Mouse (Mus musculus) myocyte (in vitro differentiated cells): ENCODE data around the gene Sdhb. TPM values are rescaled to one million over a fixed set of nuclear protein-coding genes. Genes with fewer than 3 reads are reported as not detected.
A peak's percentile ranks its signal among the peaks of the same experiment; 100 is the strongest.

Experiments used
- H3K27me3 ChIP-seq: one replicate; pipeline ENCODE4 v1.6.1; 2011; ENCODE audit not compliant: control insufficient read depth, insufficient read depth, insufficient read length
- H3K36me3 ChIP-seq: one replicate; pipeline ENCODE4 v1.6.1; 2011; ENCODE audit not compliant: control insufficient read depth, insufficient read depth
- H3K4me2 ChIP-seq: one replicate; pipeline ENCODE4 v1.6.1; 2011; ENCODE audit warnings: low read depth, control low read depth
- H3K4me3 ChIP-seq: one replicate; pipeline ENCODE4 v1.5.1; 2011; ENCODE audit warnings: mild to moderate bottlenecking, control low read depth, moderate library complexity
- H3K79me2 ChIP-seq: one replicate; pipeline ENCODE4 v1.6.1; 2011; ENCODE audit not compliant: control insufficient read depth, insufficient read depth
- H3ac ChIP-seq: one replicate; pipeline ENCODE4 v1.6.1; 2011; ENCODE audit not compliant: control insufficient read depth, insufficient read length
- CEBPB ChIP-seq: IDR thresholded peaks from 2 replicates; pipeline ENCODE4 v1.6.1; 2011; ENCODE audit warnings: mild to moderate bottlenecking, moderate library complexity; ENCODE audit not compliant: poor library complexity, insufficient read depth, severe bottlenecking
- E2F4 ChIP-seq: IDR thresholded peaks from one replicate; pipeline ENCODE4 v1.6.1; 2011; ENCODE audit warnings: mild to moderate bottlenecking, control low read depth, moderate library complexity; ENCODE audit not compliant: insufficient read depth
- MAX ChIP-seq: IDR thresholded peaks from one replicate; pipeline ENCODE4 v1.6.1; 2011; ENCODE audit warnings: low read depth, mild to moderate bottlenecking, control low read depth
- MYOD1 ChIP-seq, 3 experiments: IDR thresholded peaks; one replicate each; pipeline ENCODE4 v1.6.1; 2011; ENCODE audit warnings: control low read depth in 2 of 3, low read depth in 2 of 3, mild to moderate bottlenecking in 2 of 3, moderate library complexity in 1 of 3; ENCODE audit not compliant: insufficient read length in 2 of 3, control insufficient read depth in 1 of 3
- MYOG ChIP-seq, 3 experiments: IDR thresholded peaks; one replicate each; pipeline ENCODE4 v1.6.1; 2011; ENCODE audit warnings: control low read depth in 2 of 3, low read depth in 2 of 3, mild to moderate bottlenecking in 2 of 3; ENCODE audit not compliant: insufficient read length in 2 of 3, control insufficient read depth in 1 of 3, insufficient read depth in 1 of 3
- POLR2A ChIP-seq: IDR thresholded peaks from one replicate; pipeline ENCODE4 v1.6.1; 2011; ENCODE audit warnings: low read depth, mild to moderate bottlenecking, control low read depth, moderate library complexity; ENCODE audit not compliant: insufficient read length
- POLR2AphosphoS2 ChIP-seq: IDR thresholded peaks from one replicate; pipeline ENCODE4 v1.6.1; 2011; ENCODE audit warnings: low read depth, control low read depth; ENCODE audit not compliant: insufficient read length
- REST ChIP-seq: IDR thresholded peaks from one replicate; pipeline ENCODE4 v1.6.1; 2011; ENCODE audit warnings: mild to moderate bottlenecking, control low read depth, moderate library complexity; ENCODE audit not compliant: insufficient read depth, insufficient read length
- SRF ChIP-seq: IDR thresholded peaks from one replicate; pipeline ENCODE4 v1.6.1; 2011; ENCODE audit warnings: low read depth; ENCODE audit not compliant: control insufficient read depth, insufficient read length
- TCF12 ChIP-seq: IDR thresholded peaks from one replicate; pipeline ENCODE4 v1.6.1; 2011; ENCODE audit warnings: mild to moderate bottlenecking, control low read depth; ENCODE audit not compliant: poor library complexity, insufficient read depth, severe bottlenecking
- TCF3 ChIP-seq: IDR thresholded peaks from one replicate; pipeline ENCODE4 v1.6.1; 2011; ENCODE audit warnings: low read depth, control low read depth; ENCODE audit not compliant: insufficient read length
- USF1 ChIP-seq: IDR thresholded peaks from one replicate; pipeline ENCODE4 v1.6.1; 2011; ENCODE audit warnings: low read depth, mild to moderate bottlenecking, control low read depth, moderate library complexity
- polyA plus RNA-seq: library from polyadenylated mRNA; unstranded; fragments of >200 nt; fragmentation: generic; extraction: Trizol; gene quantifications from one replicate; pipeline ENCODE4 v1.2.1, GENCODE M21; 2012; ENCODE audit warnings: missing spikeins

Sdhb gene
- polyA plus RNA-seq, 1 experiment: 421 TPM

DNA sequence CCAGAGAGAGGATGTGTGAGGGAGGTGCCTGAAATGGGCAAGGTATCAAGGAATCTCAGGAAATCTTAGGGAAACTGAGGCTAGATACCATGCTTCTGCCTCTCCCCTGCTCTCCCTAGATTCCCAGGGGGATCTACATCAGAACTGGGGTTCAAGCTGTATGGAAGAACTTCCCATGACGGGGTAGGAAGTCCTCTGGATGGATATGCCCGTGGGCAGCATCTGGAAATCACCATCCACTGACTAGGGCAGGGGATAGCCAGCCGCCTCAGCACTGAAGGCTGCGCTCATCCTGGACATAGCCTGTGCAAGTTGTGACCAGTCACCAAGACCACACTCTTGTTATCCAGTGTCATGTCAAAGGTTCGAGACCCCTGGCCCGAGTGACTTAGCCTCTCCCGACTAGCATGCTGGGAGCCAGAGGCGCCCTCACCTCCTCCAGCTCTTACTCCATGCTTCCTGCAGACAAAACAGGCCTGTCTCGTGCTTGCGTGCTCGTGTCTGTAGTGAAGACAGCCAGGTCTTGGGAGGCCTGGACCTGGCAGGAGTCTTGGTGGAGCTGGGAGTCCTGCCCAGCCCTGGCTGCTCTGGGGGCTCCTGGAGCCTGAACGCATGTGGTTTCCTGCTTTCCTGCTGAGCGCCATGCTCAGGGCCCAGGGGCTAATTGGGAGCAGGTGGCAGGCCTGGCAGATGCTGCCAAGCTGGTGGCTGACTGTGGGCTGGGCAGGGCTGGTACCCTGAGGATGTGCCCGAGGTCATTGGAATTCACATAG lies 50.7 kb downstream of the Sdhb start:
- no peak overlapping the region for H3K4me3 ChIP-seq
- no peaks in the 10 kb centered on the region for H3K36me3 ChIP-seq
- H3K27me3 ChIP-seq: no peaks in the 10 kb centered on the region
- no peak overlapping the region for H3K4me2 ChIP-seq
- no peak overlapping the region for H3ac ChIP-seq
- no peaks in the 10 kb centered on the region for H3K79me2 ChIP-seq
- TF ChIP-seq E2F4 (no peak), REST (no peak), POLR2A (no peak), TCF3 (no peak), USF1 (no peak), SRF (no peak), POLR2AphosphoS2 (no peak), MAX (no peak), MYOG (IDR thresholded peaks at IDR 0.05; ENCODE audit: control insufficient read depth in 1 of 3, insufficient read depth in 1 of 3, insufficient read length in 2 of 3, low read depth in 2 of 3) (peak in 1 of 3 experiments; percentile 8), CEBPB (no peak), MYOD1 (IDR thresholded peaks at IDR 0.05; ENCODE audit: control insufficient read depth in 1 of 3, insufficient read length in 2 of 3, low read depth in 2 of 3) (peak in 2 of 3 experiments; percentile 14 to 22), TCF12 (no peak)

DNA sequence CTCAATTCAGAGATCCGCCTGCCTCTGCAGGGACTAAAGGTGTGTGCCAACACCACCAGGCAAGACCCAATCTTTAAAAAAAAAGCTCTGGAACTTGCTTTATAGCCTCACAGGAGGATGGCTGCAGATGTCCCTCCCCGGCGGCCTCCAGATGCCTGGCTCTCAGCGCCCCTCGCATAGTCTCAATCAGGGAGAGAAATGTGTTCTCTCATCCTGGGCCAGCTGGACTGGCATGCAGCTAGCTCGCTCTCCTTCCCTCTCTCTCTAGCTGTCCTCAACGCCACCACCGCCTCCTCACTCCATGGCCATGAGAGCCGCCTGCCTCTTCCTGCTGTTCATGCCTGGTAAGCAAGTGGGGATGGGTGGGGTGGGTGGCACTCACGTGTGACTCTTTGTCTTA lies 51.6 kb downstream of the Sdhb start:
- no peak for TF ChIP-seq POLR2A
- no peak for TF ChIP-seq SRF
- no peak for TF ChIP-seq MAX
- no peak for TF ChIP-seq TCF12
- no peak for TF ChIP-seq REST
- TF ChIP-seq CEBPB: no peak
- TF ChIP-seq USF1: no peak
- TF ChIP-seq E2F4: no peak
- TF ChIP-seq POLR2AphosphoS2: no peak
- TF ChIP-seq TCF3: no peak
- no peak for TF ChIP-seq MYOG (IDR thresholded peaks at IDR 0.05; ENCODE audit: control insufficient read depth in 1 of 3, insufficient read depth in 1 of 3, insufficient read length in 2 of 3, low read depth in 2 of 3)
- TF ChIP-seq MYOD1 (IDR thresholded peaks at IDR 0.05; ENCODE audit: control insufficient read depth in 1 of 3, insufficient read length in 2 of 3, low read depth in 2 of 3): no peak
- Histone ChIP-seq H3K79me2 (no peaks in the 10 kb centered on the region), H3K4me2 (no peak overlapping the region), H3K4me3 (no peak overlapping the region), H3ac (no peak overlapping the region), H3K27me3 (no peaks in the 10 kb centered on the region), H3K36me3 (no peaks in the 10 kb centered on the region)

DNA sequence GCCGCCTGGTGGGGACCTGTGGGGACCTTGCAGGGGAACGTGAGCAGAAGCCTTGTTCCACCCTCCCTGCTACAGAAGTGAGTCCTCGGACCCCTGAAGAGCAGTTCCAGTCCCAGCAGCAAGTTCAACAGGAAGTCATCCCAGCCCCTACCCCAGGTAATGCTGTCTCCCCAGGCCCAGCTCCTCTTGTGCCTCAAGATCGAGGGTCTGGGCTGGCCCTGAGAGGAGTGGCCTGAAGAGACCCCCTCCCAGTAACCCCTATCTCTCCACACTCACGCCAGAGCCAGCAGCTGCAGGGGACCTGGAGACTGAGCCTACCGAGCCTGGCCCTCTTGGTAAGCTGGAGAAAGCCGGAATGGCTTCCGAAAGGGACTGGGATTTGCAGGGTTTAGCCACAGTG lies 53.1 kb downstream of the Sdhb start:
- Histone ChIP-seq H3K79me2 (no peaks in the 10 kb centered on the region), H3K27me3 (no peaks in the 10 kb centered on the region), H3K4me3 (no peak overlapping the region), H3K4me2 (no peak overlapping the region), H3ac (no peak overlapping the region), H3K36me3 (no peaks in the 10 kb centered on the region)
- TF ChIP-seq TCF3 (no peak), POLR2A (no peak), MYOG (IDR thresholded peaks at IDR 0.05; ENCODE audit: control insufficient read depth in 1 of 3, insufficient read depth in 1 of 3, insufficient read length in 2 of 3, low read depth in 2 of 3) (no peak), POLR2AphosphoS2 (no peak), MYOD1 (IDR thresholded peaks at IDR 0.05; ENCODE audit: control insufficient read depth in 1 of 3, insufficient read length in 2 of 3, low read depth in 2 of 3) (no peak)

DNA sequence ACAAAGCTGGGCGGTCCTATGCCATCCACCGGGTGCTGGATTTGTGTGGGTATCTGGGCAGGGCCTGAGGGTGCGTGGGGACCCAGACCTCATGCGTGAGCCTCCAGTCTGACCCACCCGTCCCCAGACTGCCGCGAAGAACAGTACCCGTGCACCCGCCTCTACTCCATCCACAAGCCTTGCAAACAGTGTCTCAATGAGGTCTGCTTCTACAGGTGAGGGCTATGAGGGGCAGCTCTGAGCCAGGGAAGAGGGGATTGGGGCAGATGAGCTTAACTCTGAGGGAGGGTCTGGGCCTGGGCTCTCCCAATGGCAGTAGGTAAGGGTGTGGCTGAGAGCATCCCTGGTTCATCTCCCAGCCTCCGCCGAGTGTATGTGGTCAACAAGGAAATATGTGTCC lies 53.9 kb downstream of the Sdhb start:
- no peak overlapping the region for H3K4me3 ChIP-seq
- no peak overlapping the region for H3K4me2 ChIP-seq
- no peaks in the 10 kb centered on the region for H3K36me3 ChIP-seq
- H3ac ChIP-seq: no peak overlapping the region
- no peaks in the 10 kb centered on the region for H3K27me3 ChIP-seq
- H3K79me2 ChIP-seq: no peaks in the 10 kb centered on the region
- no peak for TF ChIP-seq E2F4
- TF ChIP-seq MYOG (IDR thresholded peaks at IDR 0.05; ENCODE audit: control insufficient read depth in 1 of 3, insufficient read depth in 1 of 3, insufficient read length in 2 of 3, low read depth in 2 of 3): no peak
- no peak for TF ChIP-seq USF1
- no peak for TF ChIP-seq POLR2A
- no peak for TF ChIP-seq POLR2AphosphoS2
- no peak for TF ChIP-seq TCF12
- no peak for TF ChIP-seq SRF
- no peak for TF ChIP-seq MYOD1 (IDR thresholded peaks at IDR 0.05; ENCODE audit: control insufficient read depth in 1 of 3, insufficient read length in 2 of 3, low read depth in 2 of 3)
- TF ChIP-seq TCF3: no peak
- TF ChIP-seq CEBPB: no peak
- TF ChIP-seq MAX: no peak

DNA sequence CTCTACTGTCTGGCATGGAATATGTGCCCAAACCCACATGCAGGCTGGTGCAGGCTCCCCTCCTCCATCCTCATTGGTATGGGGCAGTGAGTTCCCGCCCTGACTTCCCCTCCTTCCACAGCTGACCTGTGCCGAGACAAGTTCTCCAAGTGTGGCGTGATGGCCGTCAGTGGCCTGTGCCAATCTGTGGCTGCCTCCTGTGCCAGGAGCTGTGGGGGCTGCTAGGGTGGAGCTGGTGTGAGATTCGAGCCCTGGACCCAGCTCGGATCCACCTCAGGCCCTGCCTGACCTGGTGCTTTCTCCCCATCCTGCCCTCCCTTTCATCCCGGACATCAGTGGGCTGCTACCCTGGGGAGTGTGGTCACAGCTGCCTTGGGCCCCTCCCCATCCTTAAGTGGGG lies 54.4 kb downstream of the Sdhb start:
- H3ac ChIP-seq: no peak overlapping the region
- H3K79me2 ChIP-seq: no peaks in the 10 kb centered on the region
- H3K4me2 ChIP-seq: no peak overlapping the region
- no peaks in the 10 kb centered on the region for H3K36me3 ChIP-seq
- no peak overlapping the region for H3K4me3 ChIP-seq
- H3K27me3 ChIP-seq: no peaks in the 10 kb centered on the region
- TF ChIP-seq TCF3 (no peak), POLR2A (no peak), POLR2AphosphoS2 (no peak), SRF (no peak), USF1 (no peak), MYOD1 (IDR thresholded peaks at IDR 0.05; ENCODE audit: control insufficient read depth in 1 of 3, insufficient read length in 2 of 3, low read depth in 2 of 3) (no peak), REST (no peak), MAX (no peak), MYOG (IDR thresholded peaks at IDR 0.05; ENCODE audit: control insufficient read depth in 1 of 3, insufficient read depth in 1 of 3, insufficient read length in 2 of 3, low read depth in 2 of 3) (no peak), E2F4 (no peak), CEBPB (no peak), TCF12 (no peak)
